Mouse (Mus musculus) brown adipose tissue, adult 24 weeks (tissue): ENCODE data around the gene Thada. TPM values are rescaled to one million over a fixed set of nuclear protein-coding genes. Genes with fewer than 3 reads are reported as not detected.

ENCODE experiments used
- H3K27ac ChIP-seq: fragments of 200-500 bp; replicated peaks from 2 replicates; pipeline ENCODE4 v1.5.1; 2012; ENCODE audit warnings: low read depth, mild to moderate bottlenecking, low read length
- H3K4me1 ChIP-seq: fragments of 200-500 bp; 2 replicates; pipeline ENCODE4 v1.6.1; 2012; ENCODE audit warnings: low read length, mixed read lengths; ENCODE audit not compliant: control insufficient read depth, insufficient read depth, insufficient read length
- H3K4me3 ChIP-seq: fragments of 200-500 bp; 2 replicates; pipeline ENCODE4 v1.5.1; 2012; ENCODE audit warnings: low read depth, mild to moderate bottlenecking, low read length, moderate library complexity; ENCODE audit not compliant: insufficient read depth
- polyA plus RNA-seq: library from polyadenylated mRNA; stranded (reverse); fragments of >200 nt; gene quantifications from 2 replicates; pipeline ENCODE4 v1.2.4, GENCODE M21; 2012; ENCODE audit not compliant: missing spikeins, insufficient read depth, insufficient read length

Thada gene
- polyA plus RNA-seq, 1 experiment: 4.7 TPM

GRCm38 (mm10) chr17:84155029-84155338, 311.0 kb downstream of the Thada start:
- no peak overlapping the region for H3K27ac ChIP-seq
- H3K4me1 ChIP-seq: no peaks in the 10 kb centered on the region
- H3K4me3 ChIP-seq: no peak overlapping the region

DNA sequence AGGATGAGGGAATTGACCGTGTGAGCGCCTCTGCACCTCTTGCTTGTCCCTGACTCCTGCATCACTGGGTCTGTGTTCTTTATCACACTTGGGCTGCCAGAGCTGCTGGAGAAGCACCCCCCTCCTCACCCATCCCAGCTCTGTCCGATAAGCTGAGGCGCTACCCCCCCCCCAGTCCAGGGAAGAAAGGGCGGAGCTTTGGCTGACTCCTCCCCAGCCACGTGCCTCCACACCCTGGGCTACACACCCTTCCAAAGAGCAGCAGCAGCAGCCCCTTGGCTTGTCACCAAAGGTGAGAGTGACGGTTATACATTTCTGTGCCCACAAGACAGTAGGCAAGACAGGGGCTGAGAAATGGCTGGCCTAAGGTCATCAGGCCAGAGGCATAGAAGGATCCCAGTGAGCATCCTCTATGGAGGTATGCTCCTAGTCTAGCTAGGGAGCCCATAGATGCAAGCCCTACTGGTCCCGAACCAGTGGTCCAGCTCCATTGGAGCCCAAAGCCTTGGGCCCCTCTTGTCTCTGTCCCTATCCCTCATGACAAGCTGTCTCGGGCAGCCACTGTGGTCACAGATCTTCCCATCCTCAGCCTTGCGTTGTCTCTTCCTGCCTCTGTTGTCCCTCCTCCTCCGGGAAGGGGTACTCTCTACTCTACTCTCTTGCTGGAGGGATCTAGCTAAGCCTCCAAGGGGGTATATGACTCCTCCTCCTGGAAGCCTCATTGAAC, 311.5 kb downstream of the Thada start:
- Histone ChIP-seq H3K27ac (no peak overlapping the region), H3K4me1 (no peaks in the 10 kb centered on the region; the same call in 1 of the 2 replicates), H3K4me3 (no peak overlapping the region)

- no peak overlapping the region for H3K4me3 ChIP-seq
These were observed 312.8 kb downstream of the Thada start for GRCm38 (mm10) chr17:84152976-84153786.

GRCm38 (mm10) chr17:84152206-84152975, 313.6 kb downstream of the Thada start:
- Histone ChIP-seq H3K27ac (no peak overlapping the region), H3K4me1 (peaks cover 15% of the 10 kb centered on the region), H3K4me3 (no peak overlapping the region)

More at GRCm38 (mm10) chr17:84152976-84153786, 312.8 kb downstream of the Thada start:
- Histone ChIP-seq H3K4me1 (peaks cover 10% of the 10 kb centered on the region), H3K27ac (no peak overlapping the region)

DNA sequence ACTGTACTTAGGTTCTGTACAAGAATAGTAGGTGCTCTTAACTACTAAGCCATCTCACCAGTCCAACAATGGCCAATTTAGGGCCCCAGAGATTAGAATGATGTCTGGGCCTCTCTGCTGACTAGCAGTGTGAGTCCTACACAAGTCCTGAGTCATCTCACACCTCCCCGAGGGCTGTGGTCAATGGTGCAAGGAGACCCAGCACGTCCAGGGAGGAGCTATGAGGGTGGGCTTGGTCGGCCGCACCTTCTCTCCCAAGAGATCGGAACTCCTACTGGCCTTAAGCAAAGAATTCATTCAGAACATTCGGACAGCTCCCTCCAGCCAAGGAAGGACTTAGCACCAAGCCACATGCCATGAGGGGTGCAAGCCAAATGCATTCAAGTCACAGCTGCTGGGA, 314.7 kb downstream of the Thada start:
- Histone ChIP-seq H3K4me3 (no peak overlapping the region), H3K27ac (no peak overlapping the region), H3K4me1 (peaks cover 24% of the 10 kb centered on the region)

- Histone ChIP-seq H3K4me1 (peaks cover 30% of the 10 kb centered on the region), H3K27ac (no peak overlapping the region), H3K4me3 (no peak overlapping the region)
These were observed 315.7 kb downstream of the Thada start for GRCm38 (mm10) chr17:84150291-84150690.

- H3K4me3 ChIP-seq: no peak overlapping the region
- no peak overlapping the region for H3K27ac ChIP-seq
- H3K4me1 ChIP-seq: peaks cover 32% of the 10 kb centered on the region
These were observed 316.4 kb downstream of the Thada start for GRCm38 (mm10) chr17:84149566-84149965.

DNA sequence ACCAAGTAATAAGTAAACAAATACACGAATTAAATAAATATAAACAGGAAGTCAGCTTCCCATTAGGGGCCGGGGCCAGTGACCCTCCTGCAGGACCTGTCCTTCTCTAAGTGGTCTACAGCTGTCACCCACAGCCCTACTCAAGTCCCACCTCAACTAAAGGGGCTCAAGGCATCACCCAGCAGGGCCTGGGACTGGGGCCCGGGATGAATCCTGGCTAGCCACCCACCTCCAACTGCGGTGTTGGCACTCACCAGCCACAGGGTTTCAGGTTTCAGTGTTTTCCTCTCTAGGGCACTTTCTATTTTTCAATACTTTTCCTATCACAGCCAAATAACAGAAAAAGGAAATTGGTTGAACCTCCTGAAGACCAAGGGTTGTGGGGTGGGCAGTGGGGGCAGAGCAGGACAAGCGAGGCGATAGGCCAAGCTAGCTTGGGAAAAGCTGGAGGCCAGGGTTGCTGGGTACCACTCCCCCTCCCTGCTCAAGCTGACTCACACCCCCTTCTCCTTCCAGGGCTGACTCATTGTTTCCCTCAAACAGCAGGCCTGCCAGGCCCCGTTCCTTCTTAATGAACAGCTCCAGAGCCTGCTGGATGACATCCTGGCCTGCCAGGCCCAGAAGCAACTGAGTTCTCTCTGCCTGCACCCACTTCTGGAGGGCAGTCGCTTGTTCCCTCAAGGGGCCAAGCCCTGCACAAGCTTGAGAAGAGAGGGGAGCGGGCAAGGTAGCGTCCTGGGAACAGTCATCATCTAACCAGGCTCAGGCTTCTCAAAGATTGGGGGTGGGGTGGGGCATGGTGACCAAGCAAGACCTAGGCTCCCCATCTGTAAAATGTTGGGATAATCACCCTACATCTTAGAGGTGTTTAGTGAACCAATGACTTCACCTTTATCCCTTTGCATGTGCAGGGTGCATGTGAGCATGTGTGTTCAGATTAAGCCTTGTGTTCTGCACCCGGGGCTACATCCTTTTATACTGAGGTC, 317.2 kb downstream of the Thada start:
- H3K27ac ChIP-seq: peak overlapping the region; percentile 28; the same call in 1 of the 2 replicates
- peaks cover 32% of the 10 kb centered on the region for H3K4me1 ChIP-seq
- H3K4me3 ChIP-seq: no peak overlapping the region

DNA sequence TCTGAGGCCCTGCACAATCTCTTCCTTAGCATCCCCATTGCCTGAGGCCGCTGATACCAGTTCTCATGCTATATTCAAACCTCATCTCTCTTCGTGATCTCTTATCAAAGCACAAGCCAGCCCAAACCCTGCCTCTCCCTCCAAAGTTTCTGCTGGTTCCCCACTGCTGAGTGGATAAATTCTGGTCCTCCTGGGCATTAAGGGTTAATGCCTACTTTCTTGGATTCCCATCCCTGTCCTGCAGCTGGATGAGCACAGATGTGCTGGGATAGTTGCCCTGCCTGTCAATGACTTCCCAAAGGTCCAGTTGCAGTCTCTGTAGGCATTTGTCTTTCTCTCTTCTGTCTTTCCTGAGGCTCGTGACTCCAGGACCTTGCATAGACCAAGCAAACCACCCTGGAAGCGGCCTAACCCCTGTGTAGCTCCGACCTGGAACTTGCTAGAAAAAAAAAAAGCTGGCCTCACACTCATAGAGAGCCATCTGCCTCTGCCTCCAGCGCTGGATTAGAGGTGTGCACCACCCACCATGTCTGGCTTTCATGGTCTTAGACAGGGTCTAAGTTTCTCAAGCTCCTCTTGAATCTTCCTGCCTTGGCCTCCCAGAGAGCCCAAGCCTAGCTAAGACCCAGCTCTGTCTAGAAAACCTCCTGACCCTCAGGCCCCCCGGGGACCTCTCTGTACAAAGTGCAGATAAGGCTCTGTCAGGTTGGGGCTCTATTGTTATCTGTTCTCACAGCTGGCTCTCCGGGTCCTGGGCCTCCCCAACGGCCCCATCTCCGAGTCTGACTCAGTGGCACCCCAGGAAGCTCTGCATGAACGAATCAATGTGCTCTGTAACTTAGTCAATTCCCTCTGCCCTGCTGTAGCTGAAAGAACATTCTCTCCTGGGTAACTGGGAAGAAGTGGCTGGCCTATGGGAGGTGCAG, 318.6 kb downstream of the Thada start:
- Histone ChIP-seq H3K4me1 (peaks cover 44% of the 10 kb centered on the region), H3K27ac (no peak overlapping the region), H3K4me3 (no peak overlapping the region)

DNA sequence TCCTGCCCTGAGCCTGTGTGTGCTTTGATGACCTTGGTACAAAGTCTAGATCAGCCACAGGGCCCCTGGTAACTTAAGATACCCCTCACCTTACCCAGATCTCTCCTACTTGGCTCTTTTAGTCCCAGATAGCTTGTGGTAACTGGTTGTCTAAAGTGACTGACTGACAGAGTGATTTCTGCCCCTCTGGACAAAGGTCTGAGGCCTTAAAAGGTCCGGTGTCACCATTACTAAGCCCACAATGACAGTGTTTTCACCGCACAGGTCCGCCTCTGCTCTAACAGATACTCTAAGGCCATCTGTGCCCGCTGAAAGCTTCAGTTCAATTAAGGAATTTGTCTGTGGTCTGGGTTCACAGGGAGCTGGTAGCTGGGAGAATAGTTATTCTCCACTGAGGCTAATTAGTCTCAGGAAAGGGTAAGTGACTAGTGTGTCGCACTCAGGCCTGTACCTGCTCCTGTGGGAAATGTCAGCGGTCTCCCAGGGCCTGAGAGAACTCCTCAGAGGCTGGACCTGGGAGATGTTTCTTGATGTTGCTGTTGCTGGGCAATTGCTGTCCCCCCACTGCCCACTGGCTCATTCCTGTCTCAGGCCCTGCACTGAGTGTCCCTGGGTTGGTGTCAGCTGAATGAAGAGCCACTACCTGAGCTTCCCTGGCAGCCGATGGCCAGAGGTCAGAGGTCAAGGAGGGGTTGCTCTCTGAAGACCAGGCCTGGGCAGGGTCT, 319.4 kb downstream of the Thada start:
- no peak overlapping the region for H3K4me3 ChIP-seq
- peaks cover 51% of the 10 kb centered on the region for H3K4me1 ChIP-seq
- peak overlapping the region; percentile 69 for H3K27ac ChIP-seq

DNA sequence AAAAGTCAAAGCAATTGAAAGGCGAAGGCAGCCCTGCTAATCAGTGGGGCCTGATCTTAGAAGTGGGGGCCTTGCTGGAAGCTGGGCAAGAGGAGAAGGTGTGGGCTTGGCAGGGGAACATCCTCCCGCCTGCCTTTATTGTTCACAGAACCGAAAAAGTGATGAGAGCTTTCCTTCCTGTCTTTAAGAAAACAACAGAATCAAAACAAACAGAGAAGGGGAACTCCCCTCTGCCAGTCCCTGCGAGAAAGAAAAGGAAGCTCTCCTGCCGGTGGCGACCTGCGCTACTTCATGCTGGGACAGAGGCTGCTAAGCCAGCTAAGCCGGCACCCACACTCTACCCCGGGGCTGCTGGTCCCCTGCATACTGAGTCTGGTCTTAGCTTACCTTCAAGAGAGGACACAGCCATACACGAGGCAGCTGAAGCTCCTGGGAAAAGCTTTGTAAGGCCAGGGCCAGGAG, 320.1 kb downstream of the Thada start:
- Histone ChIP-seq H3K4me3 (no peak overlapping the region), H3K4me1 (peaks cover 58% of the 10 kb centered on the region), H3K27ac (peak overlapping the region; percentile 69)

DNA sequence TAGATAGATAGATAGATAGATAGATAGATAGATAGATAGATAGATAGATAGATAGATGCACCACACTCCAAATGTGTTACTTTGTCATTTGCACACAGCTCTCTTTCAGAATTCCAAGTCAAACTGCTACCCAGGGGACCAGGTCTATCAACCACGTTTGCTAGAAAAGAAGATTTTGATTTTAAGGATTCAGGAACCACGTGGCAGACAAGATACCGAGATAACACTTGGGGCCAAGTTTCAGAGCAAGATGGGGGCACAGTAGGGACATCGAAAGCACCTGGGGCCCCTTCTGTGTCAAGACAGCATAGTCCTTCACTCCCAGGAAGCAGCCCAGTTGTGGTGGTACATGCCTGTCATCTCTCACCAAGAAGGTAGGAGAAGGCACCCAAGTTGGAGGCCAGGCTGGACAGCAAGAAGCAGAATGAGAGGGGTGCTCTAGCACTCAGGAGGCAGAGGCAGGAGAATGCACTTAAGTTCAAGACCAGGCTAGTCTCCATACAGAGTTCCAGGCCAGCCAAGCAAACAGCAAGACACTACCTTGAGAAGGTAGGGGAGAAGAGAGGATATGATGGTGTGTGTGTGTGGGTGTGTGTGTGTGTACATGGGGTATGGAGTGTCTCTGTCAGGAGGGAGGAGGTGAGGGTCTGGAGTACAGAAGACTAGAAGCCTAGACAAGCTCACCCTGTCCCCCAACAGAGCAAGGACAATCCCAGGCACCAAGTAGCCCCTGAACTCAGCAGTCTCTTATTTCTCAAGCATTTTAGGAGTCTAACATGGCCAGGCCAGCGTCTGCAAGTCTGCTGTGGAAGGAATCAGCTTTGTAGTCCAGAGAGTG, 321.0 kb downstream of the Thada start:
- Histone ChIP-seq H3K4me3 (no peak overlapping the region), H3K27ac (peak overlapping the region; percentile 59), H3K4me1 (peaks cover 64% of the 10 kb centered on the region)
